Mouse (Mus musculus): ENCODE results near the gene Speg.

The Speg gene

GRCm38 (mm10) chr1:75443247-75444024 is 68.3 kb downstream of the Speg start:
- DNase-seq: no peak

- DNase-seq: no peak
Observed at GRCm38 (mm10) chr1:75444208-75444607, 69.1 kb downstream of the Speg start.

DNA sequence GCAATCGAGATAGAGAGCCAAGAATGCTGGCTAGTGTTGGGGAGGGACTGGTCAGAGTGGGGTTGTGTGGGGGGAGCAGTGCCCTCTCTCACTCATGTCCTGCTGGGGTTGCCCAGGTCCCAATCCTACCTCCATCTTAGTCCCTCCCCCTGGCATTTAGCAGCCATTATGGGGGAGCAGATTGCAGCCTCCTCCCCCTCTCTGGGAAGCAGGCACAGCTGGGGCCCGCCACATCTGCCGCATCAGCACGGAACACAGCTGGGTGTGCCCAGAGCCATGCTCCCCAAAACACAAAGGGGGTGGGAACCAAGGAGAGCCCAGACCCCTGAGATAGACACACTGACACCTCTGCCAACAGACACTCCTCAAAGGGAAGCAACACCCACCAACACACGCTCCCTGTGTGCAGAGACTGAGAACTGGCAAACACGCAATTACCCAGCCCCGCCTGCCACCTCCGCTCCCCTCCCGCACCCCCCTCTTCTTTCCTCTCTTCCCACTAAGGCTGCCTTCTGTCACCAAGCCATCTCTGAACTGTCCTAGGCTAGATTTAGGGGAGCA is 70.1 kb downstream of the Speg start:
- peak; percentile 73 for DNase-seq

DNA sequence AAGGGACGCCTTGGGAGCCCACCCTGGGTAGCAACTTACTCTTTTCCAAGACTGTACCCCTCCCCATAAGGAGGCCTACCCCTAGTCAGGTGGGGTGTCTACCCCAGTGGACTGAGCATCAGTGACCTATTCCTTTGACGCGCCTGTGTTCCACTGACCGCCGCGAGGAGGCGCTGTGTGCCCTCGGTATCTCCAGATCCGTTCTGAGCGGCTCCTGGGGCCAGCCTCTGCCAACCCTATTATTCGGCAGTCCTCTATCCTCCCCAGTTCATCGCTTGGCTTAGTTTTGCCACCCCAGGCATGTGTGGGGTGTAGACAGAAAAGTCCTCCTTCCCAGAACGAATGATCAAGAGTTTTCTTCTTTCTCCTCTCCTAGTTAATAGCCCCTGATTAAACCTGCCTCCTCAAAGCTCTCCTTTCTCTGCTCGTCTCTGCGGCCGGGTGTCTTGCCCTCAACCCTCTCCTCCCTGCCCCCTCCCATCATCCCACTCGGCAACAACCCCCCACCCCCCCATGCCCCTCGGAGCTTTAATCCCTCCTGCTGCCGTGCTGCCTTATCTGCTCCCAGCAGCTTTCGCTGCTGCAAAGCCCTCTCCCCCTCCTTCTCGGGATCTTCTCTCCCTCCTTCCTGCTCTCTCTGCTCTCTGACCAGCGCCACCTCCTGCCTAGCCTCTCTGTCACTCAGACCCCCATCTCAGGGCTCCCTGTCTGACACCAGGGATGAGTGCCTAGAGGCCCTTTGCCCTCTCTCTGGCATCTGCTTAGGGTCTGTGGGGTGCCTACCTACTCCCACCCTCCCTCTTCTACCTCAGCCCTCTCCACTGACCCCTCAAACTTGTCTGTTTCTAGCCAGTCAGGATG is 70.9 kb downstream of the Speg start:
- peak; percentile 64 for DNase-seq

DNA sequence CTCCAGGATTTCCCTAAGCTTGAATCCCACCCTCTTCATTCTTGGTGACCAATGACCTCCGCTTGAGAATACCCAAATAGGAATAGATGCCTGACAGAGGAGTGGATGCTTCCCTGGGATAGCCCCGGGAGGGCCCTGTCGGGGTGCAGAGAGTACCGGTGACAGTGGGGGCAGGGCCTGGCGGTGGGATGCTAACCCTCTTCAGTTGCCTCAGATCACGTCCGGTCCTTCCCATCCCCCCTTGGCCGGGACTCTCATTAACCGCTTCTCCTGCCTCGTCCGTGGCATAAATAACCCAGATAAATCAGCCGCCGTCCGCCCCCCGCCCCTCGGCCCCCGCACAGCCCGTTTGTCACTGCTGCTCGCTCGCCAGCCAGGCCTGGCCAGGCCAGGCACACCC is 71.6 kb downstream of the Speg start:
- DNase-seq: no peak

- no peak for DNase-seq
Observed at GRCm38 (mm10) chr1:75447265-75448051, 72.4 kb downstream of the Speg start.

DNA sequence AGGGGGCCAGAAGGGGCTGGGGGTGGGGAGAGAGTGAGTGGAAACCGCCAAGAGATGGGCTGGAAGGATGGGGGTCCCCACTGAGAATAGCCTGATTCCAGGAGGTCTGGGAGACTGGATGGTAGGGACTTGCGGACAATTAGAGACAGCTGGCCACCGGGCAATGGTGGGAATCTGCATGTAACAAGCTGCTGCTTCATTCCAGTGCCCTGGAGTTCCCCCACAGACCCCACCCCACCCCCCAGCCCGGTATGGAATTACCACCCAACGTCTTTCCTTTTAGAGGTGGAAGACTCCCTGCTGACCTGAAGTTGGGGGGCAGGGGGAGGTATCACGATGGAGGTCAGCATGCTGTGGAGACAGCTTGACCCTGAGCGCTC is 72.9 kb downstream of the Speg start:
- no peak for DNase-seq

DNA sequence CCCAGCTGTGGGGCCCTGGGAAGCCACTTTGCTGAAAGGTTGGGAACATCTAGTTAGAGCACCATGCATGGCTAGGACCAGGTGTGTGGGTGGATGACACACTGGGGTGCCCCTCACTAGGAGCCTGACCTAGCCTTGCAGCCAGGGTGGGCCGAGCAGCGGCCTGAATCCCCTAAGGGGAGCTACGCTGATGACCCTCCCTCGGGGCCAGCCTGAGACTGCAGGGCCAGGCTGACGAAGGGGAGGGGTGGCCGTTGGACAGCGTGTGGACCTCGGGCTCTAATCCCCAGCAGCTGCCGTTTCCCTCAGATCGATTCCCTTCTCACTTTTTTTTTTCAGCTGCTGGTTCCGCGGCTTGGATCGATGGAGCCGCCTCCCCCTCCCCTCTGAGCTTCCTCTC is 73.8 kb downstream of the Speg start:
- DNase-seq: no peak

GRCm38 (mm10) chr1:75449377-75450135 is 74.5 kb downstream of the Speg start:
- DNase-seq: no peak

GRCm38 (mm10) chr1:75450314-75451005 is 75.4 kb downstream of the Speg start, which contains the start of gene Asic4:
Gene Asic4, plus strand, starts transcription at chr1:75450436.
- no peak for DNase-seq

DNA sequence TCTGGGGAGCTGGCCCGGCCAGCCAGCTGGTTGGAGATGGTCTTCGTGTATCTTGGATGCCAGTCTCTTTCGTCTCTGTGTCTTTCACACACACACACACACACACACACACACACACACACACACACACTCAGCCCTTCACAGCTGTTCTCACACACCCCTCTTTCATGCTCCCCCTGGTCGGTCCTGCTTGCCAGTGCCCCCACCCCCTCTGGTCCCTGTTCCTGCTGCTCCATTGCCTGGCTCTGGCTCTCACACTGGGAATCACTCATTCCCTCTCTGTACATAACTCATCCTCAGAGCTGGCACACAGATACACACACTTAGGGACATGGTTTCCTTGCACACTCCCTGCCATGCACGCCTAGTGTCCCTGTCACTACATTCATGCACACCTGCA is 76.8 kb downstream of the Speg start:
- no peak for DNase-seq

GRCm38 (mm10) chr1:75455433-75455832 is 80.3 kb downstream of the Speg start:
- DNase-seq: no peak

- no peak for DNase-seq
Observed at GRCm38 (mm10) chr1:75455948-75456347, 80.9 kb downstream of the Speg start.

- no peak for DNase-seq
Observed at GRCm38 (mm10) chr1:75456746-75457564, 81.9 kb downstream of the Speg start.

GRCm38 (mm10) chr1:75457710-75458024 is 82.6 kb downstream of the Speg start:
- DNase-seq: no peak

GRCm38 (mm10) chr1:75458025-75458788 is 83.1 kb downstream of the Speg start:
- DNase-seq: peak; percentile 74

DNA sequence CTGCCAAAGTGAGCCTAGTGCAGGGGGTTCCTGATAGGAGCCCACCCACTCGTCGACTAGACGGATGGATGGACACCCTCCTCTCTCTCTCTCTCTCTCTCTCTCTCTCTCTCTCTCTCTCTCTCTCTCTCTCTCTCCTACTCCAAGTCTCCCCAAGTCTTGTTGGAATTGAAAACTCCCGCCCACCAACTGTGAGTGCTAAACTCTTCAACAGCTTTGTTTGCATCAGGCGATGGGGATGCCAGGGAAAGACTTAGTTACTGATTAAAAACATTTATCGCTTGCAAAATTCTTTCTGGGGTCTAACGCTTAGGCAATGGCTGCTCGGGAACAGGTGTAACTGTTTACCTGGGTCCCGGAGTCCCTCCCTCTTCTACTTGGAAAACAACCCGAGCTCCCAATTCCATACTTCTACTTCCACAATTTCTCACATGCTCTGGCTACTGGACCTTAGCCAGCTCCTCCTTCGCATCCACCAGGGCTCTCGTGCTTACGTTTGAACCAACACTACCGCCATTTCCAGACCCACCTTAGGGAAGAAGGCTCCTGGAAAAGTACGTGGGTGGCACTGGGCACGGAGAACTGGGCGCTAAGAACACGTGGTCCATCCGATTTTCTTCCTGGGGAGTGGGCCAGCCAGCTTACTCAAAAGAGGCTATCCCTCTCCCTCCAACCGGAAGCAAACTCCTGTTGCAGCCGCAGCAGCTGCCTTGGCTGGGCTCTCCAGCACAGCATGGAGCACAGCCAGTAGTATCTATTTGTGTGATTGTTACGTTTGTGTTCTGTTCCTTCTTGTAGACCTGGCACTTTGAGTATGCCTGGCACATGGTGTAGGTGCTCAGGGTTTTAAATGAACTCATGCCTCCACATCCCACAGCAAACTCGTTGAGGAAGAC is 83.9 kb downstream of the Speg start:
- DNase-seq: peak; percentile 72

GRCm38 (mm10) chr1:75460297-75460696 is 85.2 kb downstream of the Speg start:
- DNase-seq: no peak

GRCm38 (mm10) chr1:75462636-75463035 is 87.5 kb downstream of the Speg start:
- DNase-seq: no peak

Data from right cerebral cortex, adult 18-20 months (tissue).